In genomic region chr1:153197316-153197850, GRCm38 (mm10) we compare ENCODE assay signal across 16 mouse cellular contexts. TPM values are rescaled to one million over a fixed set of nuclear protein-coding genes. Genes with fewer than 3 reads are reported as not detected.
"Had no signal": no experiment of that assay in that cellular context is flagged by ENCODE, and none has a peak within 500 bp of the region (broad histone marks: within the 10 kb centered on the region; RNA-seq: fewer than 3 reads in every experiment).

No protein-coding gene starts in this region.

- H3K9ac ChIP-seq: limb, embryonic 13.5 days; liver, embryonic 14.5 days; midbrain, embryonic 15.5 days had no signal

- H3K27me3 ChIP-seq: limb, embryonic 13.5 days; midbrain, embryonic 15.5 days had no signal

- DNase-seq: kidney, adult 18-20 months; kidney, postnatal 36 days; left cerebral cortex, postnatal 4 days; lung, adult 2 months; lung, postnatal 36 days; right cerebral cortex, adult 18-20 months; right cerebral cortex, postnatal 25 days; thymus, adult 18-20 months; thymus, postnatal 36 days had no signal

- H3K27ac ChIP-seq: layer of hippocampus, adult 2 months; limb, embryonic 13.5 days; liver, embryonic 14.5 days; midbrain, embryonic 15.5 days had no signal

- H3K9me3 ChIP-seq: limb, embryonic 13.5 days; midbrain, embryonic 10.5 days; midbrain, embryonic 15.5 days had no signal

- ATAC-seq: lung, postnatal 0 days; midbrain, embryonic 15.5 days had no signal

- H3K4me3 ChIP-seq: layer of hippocampus, adult 2 months; limb, embryonic 13.5 days; midbrain, embryonic 10.5 days; midbrain, embryonic 15.5 days had no signal

- H3K36me3 ChIP-seq: limb, embryonic 13.5 days; midbrain, embryonic 10.5 days; midbrain, embryonic 15.5 days had no signal

- H3K4me2 ChIP-seq: limb, embryonic 13.5 days; midbrain, embryonic 15.5 days had no signal

RNA-seq across cellular contexts. Expression of gene Lamc2, which starts 11.1 kb away (rescaled TPM):
- total RNA-seq: megakaryocyte, adult 5-6 weeks had no signal
